Mouse (Mus musculus): ENCODE measurements around the gene Aoc1. TPM values are rescaled to one million over a fixed set of nuclear protein-coding genes. Genes with fewer than 3 reads are reported as not detected.

Gene Aoc1
- total and polyA plus RNA-seq, 2 experiments from 2014 or later = 0.11 to 0.42 TPM

GRCm38 (mm10) chr6:48840973-48841625 is 31.6 kb upstream of the Aoc1 start, which contains the start of gene Tmem176b:
TSS of gene Tmem176b (minus strand) at chr6:48841496.
- peak; percentile 95 for DNase-seq (ENCODE audit: low spot score)
- Histone ChIP-seq H3K27ac (peak within 1 kb of the TSS; percentile 85), H3K4me1 (ENCODE audit: insufficient read depth, low read length) (peaks cover 11% of the 10 kb centered on the region), H3K9ac (replicated peaks; ENCODE audit: low read length) (peak within 1 kb of the TSS; percentile 51), H3K4me2 (ENCODE audit: low read depth, low read length) (peak within 1 kb of the TSS; percentile 62), H3K36me3 (ENCODE audit: insufficient read depth, low read length) (no peaks in the 10 kb centered on the region), H3K27me3 (ENCODE audit: insufficient read depth, low read length) (no peaks in the 10 kb centered on the region), H3K9me3 (ENCODE audit: low read length) (no peaks in the 10 kb centered on the region), H3K4me3 (ENCODE audit: low read length) (peak within 1 kb of the TSS; percentile 34)
- ATAC-seq = peak; percentile 94
- TF ChIP-seq CTCF (IDR thresholded peaks at IDR 0.05; ENCODE audit: low read depth) = no peak
- 9% methylated on average over 6 of the region's 6 CpGs for WGBS

- Histone ChIP-seq H3K27me3 (ENCODE audit: insufficient read depth, low read length) (no peaks in the 10 kb centered on the region), H3K9ac (replicated peaks; ENCODE audit: low read length) (no peak overlapping the region), H3K4me2 (ENCODE audit: low read depth, low read length) (peak overlapping the region; percentile 62; the same call in 1 of the 2 replicates), H3K9me3 (ENCODE audit: low read length) (no peaks in the 10 kb centered on the region), H3K4me1 (ENCODE audit: insufficient read depth, low read length) (peaks cover 11% of the 10 kb centered on the region), H3K36me3 (ENCODE audit: insufficient read depth, low read length) (no peaks in the 10 kb centered on the region), H3K27ac (no peak overlapping the region; the same call in 1 of the 2 replicates), H3K4me3 (ENCODE audit: low read length) (no peak overlapping the region)
- TF ChIP-seq CTCF (IDR thresholded peaks at IDR 0.05; ENCODE audit: low read depth) = peak; percentile 27
- no peak for DNase-seq (ENCODE audit: low spot score)
- ATAC-seq = no peak
- WGBS = 54% methylated on average over 11 of the region's 11 CpGs
These were observed 30.4 kb upstream of the Aoc1 start for GRCm38 (mm10) chr6:48842111-48842842.

GRCm38 (mm10) chr6:48845086-48845485 is 27.6 kb upstream of the Aoc1 start:
- H3K9ac ChIP-seq (replicated peaks; ENCODE audit: low read length) = no peak overlapping the region
- WGBS = 66% methylated on average over 4 of the region's 4 CpGs
- H3K27ac ChIP-seq = no peak overlapping the region
- no peak for TF ChIP-seq CTCF (IDR thresholded peaks at IDR 0.05; ENCODE audit: low read depth)
- no peak overlapping the region for H3K4me3 ChIP-seq (ENCODE audit: low read length)
- DNase-seq (ENCODE audit: low spot score) (no peak), ATAC-seq (no peak)
- H3K9me3 ChIP-seq (ENCODE audit: low read length) = no peaks in the 10 kb centered on the region
- H3K4me2 ChIP-seq (ENCODE audit: low read depth, low read length) = no peak overlapping the region
- no peaks in the 10 kb centered on the region for H3K36me3 ChIP-seq (ENCODE audit: insufficient read depth, low read length)
- peaks cover 9% of the 10 kb centered on the region for H3K4me1 ChIP-seq (ENCODE audit: insufficient read depth, low read length)
- no peaks in the 10 kb centered on the region for H3K27me3 ChIP-seq (ENCODE audit: insufficient read depth, low read length)

- no peak for TF ChIP-seq CTCF (IDR thresholded peaks at IDR 0.05; ENCODE audit: low read depth)
- Histone ChIP-seq H3K4me1 (ENCODE audit: insufficient read depth, low read length) (no peaks in the 10 kb centered on the region), H3K9ac (replicated peaks; ENCODE audit: low read length) (no peak overlapping the region; the same call in 1 of the 2 replicates), H3K27ac (peak overlapping the region; percentile 67; the same call in 1 of the 2 replicates), H3K9me3 (ENCODE audit: low read length) (no peaks in the 10 kb centered on the region), H3K36me3 (ENCODE audit: insufficient read depth, low read length) (no peaks in the 10 kb centered on the region), H3K4me2 (ENCODE audit: low read depth, low read length) (peak overlapping the region; percentile 57), H3K4me3 (ENCODE audit: low read length) (peak overlapping the region; percentile 27), H3K27me3 (ENCODE audit: insufficient read depth, low read length) (no peaks in the 10 kb centered on the region)
- DNase-seq (ENCODE audit: low spot score) = peak; percentile 54
- WGBS = 0% methylated on average over 26 of the region's 29 CpGs
- ATAC-seq = peak; percentile 70
These were observed 20.7 kb upstream of the Aoc1 start for GRCm38 (mm10) chr6:48851820-48852491.

GRCm38 (mm10) chr6:48854155-48854554 is 18.5 kb upstream of the Aoc1 start:
- DNase-seq (ENCODE audit: low spot score) (no peak), ATAC-seq (no peak)
- H3K27ac ChIP-seq = no peak overlapping the region
- H3K4me1 ChIP-seq (ENCODE audit: insufficient read depth, low read length) = no peaks in the 10 kb centered on the region
- 99% methylated on average over 2 of the region's 2 CpGs for WGBS
- no peak overlapping the region for H3K9ac ChIP-seq (replicated peaks; ENCODE audit: low read length)
- no peak overlapping the region for H3K4me3 ChIP-seq (ENCODE audit: low read length)
- no peak overlapping the region for H3K4me2 ChIP-seq (ENCODE audit: low read depth, low read length)
- no peaks in the 10 kb centered on the region for H3K36me3 ChIP-seq (ENCODE audit: insufficient read depth, low read length)
- H3K9me3 ChIP-seq (ENCODE audit: low read length) = no peaks in the 10 kb centered on the region
- no peaks in the 10 kb centered on the region for H3K27me3 ChIP-seq (ENCODE audit: insufficient read depth, low read length)
- TF ChIP-seq CTCF (IDR thresholded peaks at IDR 0.05; ENCODE audit: low read depth) = peak; percentile 18; the same call in 1 of the 2 replicates

GRCm38 (mm10) chr6:48857613-48858302 is 14.9 kb upstream of the Aoc1 start:
- Histone ChIP-seq H3K4me3 (ENCODE audit: low read length) (no peak overlapping the region), H3K4me2 (ENCODE audit: low read depth, low read length) (no peak overlapping the region), H3K27me3 (ENCODE audit: insufficient read depth, low read length) (no peaks in the 10 kb centered on the region), H3K27ac (no peak overlapping the region), H3K9ac (replicated peaks; ENCODE audit: low read length) (no peak overlapping the region), H3K9me3 (ENCODE audit: low read length) (no peaks in the 10 kb centered on the region), H3K36me3 (ENCODE audit: insufficient read depth, low read length) (no peaks in the 10 kb centered on the region), H3K4me1 (ENCODE audit: insufficient read depth, low read length) (no peaks in the 10 kb centered on the region)
- TF ChIP-seq CTCF (IDR thresholded peaks at IDR 0.05; ENCODE audit: low read depth) = peak; percentile 57
- WGBS = 56% methylated on average over 8 of the region's 8 CpGs
- DNase-seq (ENCODE audit: low spot score) (peak; percentile 48), ATAC-seq (no peak)
